Mouse (Mus musculus): Measurements from ENCODE around the gene Prkar1b. TPM values are rescaled to one million over a fixed set of nuclear protein-coding genes. Genes with fewer than 3 reads are reported as not detected.

Prkar1b gene
- polyA plus RNA-seq, 1 experiment, result 9.4 TPM

DNA sequence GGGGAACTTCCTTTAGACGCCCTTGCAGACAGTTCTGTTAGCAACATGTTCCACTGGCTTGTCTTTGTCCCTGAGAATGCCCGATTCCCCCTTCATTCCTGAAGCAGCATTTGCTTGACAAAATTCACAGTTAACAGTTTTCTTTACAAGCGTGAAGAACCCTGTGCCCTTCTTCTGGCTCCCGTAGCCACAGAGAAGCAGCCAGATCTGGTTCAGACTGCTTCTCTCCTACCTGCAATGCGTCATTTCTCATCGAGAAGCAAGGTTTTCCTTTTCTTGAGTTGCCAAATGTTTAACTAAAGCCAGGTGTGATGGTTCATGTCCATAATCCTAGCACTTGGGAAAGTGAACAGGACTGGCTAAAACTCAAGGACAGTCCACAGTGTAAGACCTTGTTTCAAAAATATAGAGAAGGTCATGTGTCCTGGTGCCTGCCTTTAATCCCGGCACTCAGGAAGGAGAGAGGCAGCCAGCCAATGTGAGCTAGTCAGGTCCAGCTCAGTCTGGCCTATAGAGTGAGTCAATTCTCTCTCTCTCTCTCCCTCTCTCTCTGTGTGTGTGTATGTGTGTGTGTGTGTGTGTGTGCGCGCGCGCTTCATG, 3.2 kb downstream of the Prkar1b start:
- Histone ChIP-seq H3K27ac (ENCODE audit: insufficient read depth, low read length) (no peak overlapping the region), H3K36me3 (ENCODE audit: control insufficient read depth, insufficient read depth, low read length) (no peaks in the 10 kb centered on the region), H3K4me3 (ENCODE audit: extremely low read depth, insufficient read depth, insufficient read length) (no peak overlapping the region), H3K27me3 (ENCODE audit: control insufficient read depth, insufficient read depth, low read length) (no peaks in the 10 kb centered on the region), H3K4me1 (ENCODE audit: control insufficient read depth, insufficient read depth, insufficient read length) (peaks cover 6% of the 10 kb centered on the region)
- TF ChIP-seq POLR2A (IDR thresholded peaks at IDR 0.05; ENCODE audit: low read depth, low read length) (no peak), CTCF (IDR thresholded peaks at IDR 0.05; ENCODE audit: extremely low read depth, insufficient read depth, insufficient read length, insufficient replicate concordance) (no peak)
- WGBS, result 90% methylated on average over 11 of the region's 11 CpGs
- DNase-seq (ENCODE audit: low read depth in 1 of 2, low spot score in 2 of 2), result no peak

- H3K27me3 ChIP-seq (ENCODE audit: control insufficient read depth, insufficient read depth, low read length), result no peaks in the 10 kb centered on the region
- DNase-seq (ENCODE audit: low read depth in 1 of 2, low spot score in 2 of 2), result no peak
- TF ChIP-seq CTCF (IDR thresholded peaks at IDR 0.05; ENCODE audit: extremely low read depth, insufficient read depth, insufficient read length, insufficient replicate concordance), result no peak
- TF ChIP-seq POLR2A (IDR thresholded peaks at IDR 0.05; ENCODE audit: low read depth, low read length), result no peak
- H3K4me3 ChIP-seq (ENCODE audit: extremely low read depth, insufficient read depth, insufficient read length), result no peak overlapping the region
- no peak overlapping the region for H3K27ac ChIP-seq (ENCODE audit: insufficient read depth, low read length)
- peaks cover 5% of the 10 kb centered on the region for H3K4me1 ChIP-seq (ENCODE audit: control insufficient read depth, insufficient read depth, insufficient read length)
- H3K36me3 ChIP-seq (ENCODE audit: control insufficient read depth, insufficient read depth, low read length), result no peaks in the 10 kb centered on the region
- 93% methylated on average over 4 of the region's 4 CpGs for WGBS
Measured at GRCm38 (mm10) chr5:139145726-139146125, 4.1 kb downstream of the Prkar1b start.

DNA sequence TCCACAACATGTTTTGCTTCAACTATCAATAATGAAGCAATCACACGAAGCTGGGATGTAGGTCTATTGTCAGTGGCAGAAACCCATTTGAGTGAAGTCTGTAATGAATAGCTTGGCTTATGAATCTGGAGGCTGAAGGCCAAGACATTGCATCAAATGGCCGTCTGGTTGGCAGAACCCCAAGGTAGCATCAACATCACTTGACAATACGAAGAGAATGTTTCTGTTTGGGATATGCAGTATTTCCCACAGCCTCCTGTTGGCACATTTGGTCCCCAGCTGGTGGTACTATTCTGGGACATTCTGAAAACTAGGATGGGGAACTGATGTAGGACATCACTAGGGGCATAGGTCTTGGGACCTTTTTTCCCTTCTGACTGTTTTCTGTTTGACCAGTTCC, 5.9 kb downstream of the Prkar1b start:
- DNase-seq (ENCODE audit: low read depth in 1 of 2, low spot score in 2 of 2), result no peak
- no peak overlapping the region for H3K4me3 ChIP-seq (ENCODE audit: extremely low read depth, insufficient read depth, insufficient read length)
- no peaks in the 10 kb centered on the region for H3K36me3 ChIP-seq (ENCODE audit: control insufficient read depth, insufficient read depth, low read length)
- H3K4me1 ChIP-seq (ENCODE audit: control insufficient read depth, insufficient read depth, insufficient read length), result no peaks in the 10 kb centered on the region
- WGBS, result 86% methylated on average over 3 of the region's 3 CpGs
- no peaks in the 10 kb centered on the region for H3K27me3 ChIP-seq (ENCODE audit: control insufficient read depth, insufficient read depth, low read length)
- no peak for TF ChIP-seq CTCF (IDR thresholded peaks at IDR 0.05; ENCODE audit: extremely low read depth, insufficient read depth, insufficient read length, insufficient replicate concordance)
- TF ChIP-seq POLR2A (IDR thresholded peaks at IDR 0.05; ENCODE audit: low read depth, low read length), result no peak
- H3K27ac ChIP-seq (ENCODE audit: insufficient read depth, low read length), result no peak overlapping the region

DNA sequence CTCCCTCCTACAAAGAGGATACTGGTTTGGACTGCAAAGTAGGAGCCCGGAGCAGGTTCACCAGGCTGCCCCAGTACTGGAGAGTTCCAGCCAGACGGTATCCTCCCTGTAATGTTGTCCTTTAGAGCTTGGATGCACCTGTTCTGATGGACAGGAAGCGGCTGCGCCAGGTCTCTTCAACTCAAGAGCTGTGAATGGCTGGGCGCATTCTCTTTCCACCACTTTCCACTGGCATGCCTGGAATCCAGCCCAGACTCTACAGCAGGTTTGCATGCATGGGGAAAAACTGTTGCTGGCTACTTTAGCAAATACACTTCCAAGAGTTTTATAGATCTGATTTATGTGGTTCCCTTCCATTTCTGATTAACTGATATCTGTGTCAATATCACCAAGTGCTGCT, 8.5 kb downstream of the Prkar1b start:
- H3K27ac ChIP-seq (ENCODE audit: insufficient read depth, low read length), result no peak overlapping the region
- WGBS, result 85% methylated on average over 5 of the region's 5 CpGs
- H3K4me1 ChIP-seq (ENCODE audit: control insufficient read depth, insufficient read depth, insufficient read length), result no peaks in the 10 kb centered on the region
- H3K36me3 ChIP-seq (ENCODE audit: control insufficient read depth, insufficient read depth, low read length), result no peaks in the 10 kb centered on the region
- H3K27me3 ChIP-seq (ENCODE audit: control insufficient read depth, insufficient read depth, low read length), result no peaks in the 10 kb centered on the region
- DNase-seq (ENCODE audit: low read depth in 1 of 2, low spot score in 2 of 2), result no peak
- no peak overlapping the region for H3K4me3 ChIP-seq (ENCODE audit: extremely low read depth, insufficient read depth, insufficient read length)
- TF ChIP-seq CTCF (IDR thresholded peaks at IDR 0.05; ENCODE audit: extremely low read depth, insufficient read depth, insufficient read length, insufficient replicate concordance) (no peak), POLR2A (IDR thresholded peaks at IDR 0.05; ENCODE audit: low read depth, low read length) (no peak)

DNA sequence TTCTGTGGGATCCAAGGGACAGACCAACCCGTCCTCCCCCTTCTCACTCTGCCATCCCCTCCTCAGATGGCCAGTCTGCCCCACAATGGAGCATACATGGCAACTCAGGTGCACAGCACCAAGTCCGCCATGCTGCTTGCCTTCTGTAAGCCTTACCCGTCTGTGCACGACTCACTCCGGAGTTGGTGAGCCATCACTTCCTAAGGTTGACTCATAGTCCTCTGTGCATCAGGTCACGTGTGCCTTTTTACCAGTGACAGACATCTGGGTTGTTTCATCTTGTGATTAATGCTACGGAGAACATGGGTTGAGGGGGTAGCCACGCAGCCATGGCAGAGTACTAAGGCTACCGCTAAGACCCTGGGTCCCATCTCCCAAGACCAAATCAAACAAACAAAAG, 9.2 kb downstream of the Prkar1b start:
- no peak for TF ChIP-seq POLR2A (IDR thresholded peaks at IDR 0.05; ENCODE audit: low read depth, low read length)
- TF ChIP-seq CTCF (IDR thresholded peaks at IDR 0.05; ENCODE audit: extremely low read depth, insufficient read depth, insufficient read length, insufficient replicate concordance), result no peak
- 78% methylated on average over 9 of the region's 9 CpGs for WGBS
- Histone ChIP-seq H3K4me3 (ENCODE audit: extremely low read depth, insufficient read depth, insufficient read length) (no peak overlapping the region), H3K27me3 (ENCODE audit: control insufficient read depth, insufficient read depth, low read length) (no peaks in the 10 kb centered on the region), H3K4me1 (ENCODE audit: control insufficient read depth, insufficient read depth, insufficient read length) (no peaks in the 10 kb centered on the region), H3K27ac (ENCODE audit: insufficient read depth, low read length) (no peak overlapping the region), H3K36me3 (ENCODE audit: control insufficient read depth, insufficient read depth, low read length) (no peaks in the 10 kb centered on the region)
- DNase-seq (ENCODE audit: low read depth in 1 of 2, low spot score in 2 of 2), result no peak

GRCm38 (mm10) chr5:139138926-139139472, 10.8 kb downstream of the Prkar1b start:
- no peak for DNase-seq (ENCODE audit: low read depth in 1 of 2, low spot score in 2 of 2)
- 86% methylated on average over 8 of the region's 8 CpGs for WGBS
- Histone ChIP-seq H3K4me1 (ENCODE audit: control insufficient read depth, insufficient read depth, insufficient read length) (no peaks in the 10 kb centered on the region), H3K27ac (ENCODE audit: insufficient read depth, low read length) (no peak overlapping the region), H3K36me3 (ENCODE audit: control insufficient read depth, insufficient read depth, low read length) (no peaks in the 10 kb centered on the region), H3K4me3 (ENCODE audit: extremely low read depth, insufficient read depth, insufficient read length) (no peak overlapping the region), H3K27me3 (ENCODE audit: control insufficient read depth, insufficient read depth, low read length) (no peaks in the 10 kb centered on the region)
- TF ChIP-seq POLR2A (IDR thresholded peaks at IDR 0.05; ENCODE audit: low read depth, low read length) (no peak), CTCF (IDR thresholded peaks at IDR 0.05; ENCODE audit: extremely low read depth, insufficient read depth, insufficient read length, insufficient replicate concordance) (no peak)

DNA sequence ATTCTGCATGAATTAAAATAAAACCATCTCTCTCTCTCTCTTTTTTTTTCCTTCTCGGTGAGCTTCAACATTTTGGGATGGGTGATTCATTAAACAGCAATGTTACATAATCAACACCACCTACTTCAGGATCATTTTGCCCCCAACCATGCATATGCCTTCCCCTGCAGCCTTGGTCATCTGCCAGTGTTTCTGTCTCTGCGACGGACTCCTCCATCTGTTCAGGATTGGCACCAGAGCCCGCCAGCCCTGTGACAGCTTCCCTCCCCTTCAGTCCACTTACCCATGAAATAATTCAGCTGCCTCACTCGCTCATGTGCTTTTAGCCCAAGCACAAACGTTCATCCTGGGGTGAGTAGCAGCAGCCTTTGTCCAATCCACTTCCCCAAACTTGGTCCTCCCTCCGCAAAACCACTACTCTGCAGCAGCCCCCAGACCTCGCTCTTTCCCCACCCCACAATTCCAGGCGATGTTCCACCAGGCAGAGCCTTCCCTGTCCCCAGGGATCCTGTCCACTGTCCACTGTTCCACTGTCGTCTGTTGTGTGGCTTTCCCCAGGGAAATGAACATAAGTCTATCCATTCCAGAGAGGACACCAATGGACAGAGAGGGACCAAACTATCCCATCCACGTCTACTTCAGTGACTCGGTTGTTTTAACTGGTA, 11.4 kb downstream of the Prkar1b start:
- TF ChIP-seq POLR2A (IDR thresholded peaks at IDR 0.05; ENCODE audit: low read depth, low read length) (no peak), CTCF (IDR thresholded peaks at IDR 0.05; ENCODE audit: extremely low read depth, insufficient read depth, insufficient read length, insufficient replicate concordance) (no peak)
- H3K27me3 ChIP-seq (ENCODE audit: control insufficient read depth, insufficient read depth, low read length), result no peaks in the 10 kb centered on the region

More for the DNA sequence above, 11.4 kb downstream of the Prkar1b start:
- no peaks in the 10 kb centered on the region for H3K36me3 ChIP-seq (ENCODE audit: control insufficient read depth, insufficient read depth, low read length)
- WGBS, result 71% methylated on average over 12 of the region's 12 CpGs
- H3K27ac ChIP-seq (ENCODE audit: insufficient read depth, low read length), result no peak overlapping the region
- H3K4me1 ChIP-seq (ENCODE audit: control insufficient read depth, insufficient read depth, insufficient read length), result no peaks in the 10 kb centered on the region
- H3K4me3 ChIP-seq (ENCODE audit: extremely low read depth, insufficient read depth, insufficient read length), result no peak overlapping the region
- DNase-seq (ENCODE audit: low read depth in 1 of 2, low spot score in 2 of 2), result no peak

Data from spleen, adult 2 months (tissue).